Mouse (Mus musculus) liver, adult 2 months (tissue): ENCODE data around the gene Chst8.

ENCODE experiments used
- CTCF ChIP-seq: fragments of 200-500 bp; IDR thresholded peaks from 2 replicates; pipeline ENCODE4 v1.5.1; 2011; ENCODE audit warnings: low read depth, low read length, control low read depth
- POLR2A ChIP-seq: fragments of 200-500 bp; IDR thresholded peaks from 2 replicates; pipeline ENCODE4 v1.6.1; 2011; ENCODE audit warnings: low read length, control low read depth; ENCODE audit not compliant: insufficient read depth; ENCODE audit errors: extremely low read depth

GRCm38 (mm10) chr7:34722551-34723230 lies 89.8 kb downstream of the Chst8 start:
- TF ChIP-seq POLR2A (no peak), CTCF (no peak)
